Mouse (Mus musculus) neural tube, embryonic 14.5 days (tissue): ENCODE data around the gene Sox2. TPM values are rescaled to one million over a fixed set of nuclear protein-coding genes. Genes with fewer than 3 reads are reported as not detected.

Experiments
- ATAC-seq: fragments of 200-750 bp; cut with Nextera tagmentation; 2 replicates; pipeline ENCODE4 v1.8.0; 2017; ENCODE audit warnings: low read depth, mild to moderate bottlenecking, moderate TSS enrichment, moderate library complexity
- H3K27ac ChIP-seq: fragments of 300-500 bp; sonication (generic); 2 replicates; pipeline ENCODE4 v1.5.1; 2014; ENCODE audit warnings: low read depth, mild to moderate bottlenecking, control low read depth, low read length, moderate library complexity, mixed read lengths
- H3K27me3 ChIP-seq: fragments of 300-500 bp; sonication (generic); 2 replicates; pipeline ENCODE4 v1.6.1; 2014; ENCODE audit warnings: low read length; ENCODE audit not compliant: control insufficient read depth, insufficient read depth
- H3K36me3 ChIP-seq: fragments of 300-500 bp; sonication (generic); 2 replicates; pipeline ENCODE4 v1.6.1; 2014; ENCODE audit warnings: low read length, mixed read lengths; ENCODE audit not compliant: control insufficient read depth, insufficient read depth
- H3K4me1 ChIP-seq: fragments of 300-500 bp; sonication (generic); 2 replicates; pipeline ENCODE4 v1.6.1; 2014; ENCODE audit warnings: low read length; ENCODE audit not compliant: control insufficient read depth, insufficient read depth
- H3K4me2 ChIP-seq: fragments of 300-500 bp; sonication (generic); 2 replicates; pipeline ENCODE4 v1.6.1; 2014; ENCODE audit warnings: mild to moderate bottlenecking, low read depth, low read length, control low read depth
- H3K4me3 ChIP-seq: fragments of 300-500 bp; sonication (generic); 2 replicates; pipeline ENCODE4 v1.5.1; 2014; ENCODE audit warnings: low read depth, low read length, control low read depth, mixed read lengths
- H3K9ac ChIP-seq: fragments of 300-500 bp; sonication (generic); replicated peaks from 2 replicates; pipeline ENCODE4 v1.6.1; 2014; ENCODE audit warnings: low read depth, mild to moderate bottlenecking, control low read depth, low read length, mixed read lengths
- H3K9me3 ChIP-seq: fragments of 300-500 bp; sonication (generic); 2 replicates; pipeline ENCODE4 v1.6.1; 2016; ENCODE audit warnings: low read length; ENCODE audit not compliant: control insufficient read depth
- WGBS: fragments of 180-500 bp; shearing (Covaris S2); extraction: QIAGEN DNeasy Blood & Tissue Kit; methylation state at CpG from one replicate; pipeline ENCODE4 v1.1.7; 2014; 5-methylcytosine and 5-hydroxymethylcytosine counted together
- polyA plus RNA-seq: library from polyadenylated mRNA; unstranded; fragments of >200 nt; fragmentation: Nextera tagmentation; extraction: Ambion mirVana; gene quantifications from 2 replicates; pipeline ENCODE4 v1.2.1, GENCODE M21; 2014

Sox2 gene
- polyA plus RNA-seq, 1 experiment from 2014 or later = 12.2 TPM

DNA sequence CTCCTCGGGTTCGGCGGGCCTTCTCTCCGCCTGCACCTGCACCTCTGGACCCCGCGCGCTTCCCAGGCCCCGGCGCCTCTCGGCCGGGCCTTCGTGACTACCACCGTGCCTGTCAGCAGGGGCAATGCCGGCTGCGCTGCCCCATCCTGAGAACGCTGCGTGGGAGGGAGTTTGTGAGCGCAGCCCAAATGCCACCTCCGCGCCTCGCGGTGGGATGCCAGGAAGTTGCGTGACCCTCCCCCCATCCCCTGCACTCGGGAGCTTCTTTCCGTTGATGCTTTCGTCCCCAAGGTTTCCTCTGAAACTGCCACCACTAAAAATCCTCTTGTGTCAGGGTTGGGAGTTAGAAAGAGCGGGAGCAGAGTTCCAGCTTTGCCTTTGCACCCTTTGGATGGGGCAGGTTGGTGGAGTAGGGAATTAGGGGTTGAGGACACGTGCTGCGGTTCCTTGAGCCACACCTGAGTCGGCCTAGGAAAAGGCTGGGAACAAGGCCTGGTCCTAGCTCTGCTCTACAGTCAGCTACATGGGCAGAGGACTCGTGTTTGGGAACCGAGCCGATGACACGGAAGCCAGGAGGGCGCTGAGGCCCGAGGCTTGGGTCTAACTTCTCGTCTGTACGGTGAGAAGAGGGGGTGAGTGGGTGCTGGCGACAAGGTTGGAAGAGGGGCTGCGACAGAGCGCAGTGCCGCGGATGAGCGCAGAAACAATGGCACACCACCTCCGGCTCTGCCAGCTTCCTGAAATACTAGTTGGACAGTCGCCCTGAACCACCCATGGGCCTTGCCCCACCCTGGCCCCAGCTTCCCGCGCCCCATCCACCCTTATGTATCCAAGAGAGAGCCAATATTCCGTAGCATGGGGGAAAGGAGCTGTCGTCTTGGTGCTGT, 1.1 kb upstream of the Sox2 start:
- H3K4me2 ChIP-seq = peak overlapping the region; percentile 61
- H3K36me3 ChIP-seq = no peaks in the 10 kb centered on the region
- 1% methylated on average over 50 of the region's 50 CpGs for WGBS
- ATAC-seq = peak; percentile 64
- peak overlapping the region; percentile 46 for H3K9ac ChIP-seq
- no peaks in the 10 kb centered on the region for H3K9me3 ChIP-seq
- peak overlapping the region; percentile 44 for H3K4me3 ChIP-seq
- H3K27me3 ChIP-seq = peaks cover 14% of the 10 kb centered on the region
- H3K27ac ChIP-seq = peak overlapping the region; percentile 83
- peaks cover 15% of the 10 kb centered on the region for H3K4me1 ChIP-seq

DNA sequence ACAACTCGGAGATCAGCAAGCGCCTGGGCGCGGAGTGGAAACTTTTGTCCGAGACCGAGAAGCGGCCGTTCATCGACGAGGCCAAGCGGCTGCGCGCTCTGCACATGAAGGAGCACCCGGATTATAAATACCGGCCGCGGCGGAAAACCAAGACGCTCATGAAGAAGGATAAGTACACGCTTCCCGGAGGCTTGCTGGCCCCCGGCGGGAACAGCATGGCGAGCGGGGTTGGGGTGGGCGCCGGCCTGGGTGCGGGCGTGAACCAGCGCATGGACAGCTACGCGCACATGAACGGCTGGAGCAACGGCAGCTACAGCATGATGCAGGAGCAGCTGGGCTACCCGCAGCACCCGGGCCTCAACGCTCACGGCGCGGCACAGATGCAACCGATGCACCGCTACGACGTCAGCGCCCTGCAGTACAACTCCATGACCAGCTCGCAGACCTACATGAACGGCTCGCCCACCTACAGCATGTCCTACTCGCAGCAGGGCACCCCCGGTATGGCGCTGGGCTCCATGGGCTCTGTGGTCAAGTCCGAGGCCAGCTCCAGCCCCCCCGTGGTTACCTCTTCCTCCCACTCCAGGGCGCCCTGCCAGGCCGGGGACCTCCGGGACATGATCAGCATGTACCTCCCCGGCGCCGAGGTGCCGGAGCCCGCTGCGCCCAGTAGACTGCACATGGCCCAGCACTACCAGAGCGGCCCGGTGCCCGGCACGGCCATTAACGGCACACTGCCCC, 586 bp downstream of the Sox2 start:
- Histone ChIP-seq H3K9me3 (no peaks in the 10 kb centered on the region), H3K27me3 (peaks cover 17% of the 10 kb centered on the region), H3K36me3 (no peaks in the 10 kb centered on the region), H3K27ac (peak overlapping the region; percentile 86), H3K4me1 (peaks cover 15% of the 10 kb centered on the region), H3K4me2 (peak overlapping the region; percentile 61), H3K4me3 (peak overlapping the region; percentile 44), H3K9ac (peak overlapping the region; percentile 67)
- peak; percentile 48 for ATAC-seq
- WGBS = under 1% methylated on average over 59 of the region's 67 CpGs

DNA sequence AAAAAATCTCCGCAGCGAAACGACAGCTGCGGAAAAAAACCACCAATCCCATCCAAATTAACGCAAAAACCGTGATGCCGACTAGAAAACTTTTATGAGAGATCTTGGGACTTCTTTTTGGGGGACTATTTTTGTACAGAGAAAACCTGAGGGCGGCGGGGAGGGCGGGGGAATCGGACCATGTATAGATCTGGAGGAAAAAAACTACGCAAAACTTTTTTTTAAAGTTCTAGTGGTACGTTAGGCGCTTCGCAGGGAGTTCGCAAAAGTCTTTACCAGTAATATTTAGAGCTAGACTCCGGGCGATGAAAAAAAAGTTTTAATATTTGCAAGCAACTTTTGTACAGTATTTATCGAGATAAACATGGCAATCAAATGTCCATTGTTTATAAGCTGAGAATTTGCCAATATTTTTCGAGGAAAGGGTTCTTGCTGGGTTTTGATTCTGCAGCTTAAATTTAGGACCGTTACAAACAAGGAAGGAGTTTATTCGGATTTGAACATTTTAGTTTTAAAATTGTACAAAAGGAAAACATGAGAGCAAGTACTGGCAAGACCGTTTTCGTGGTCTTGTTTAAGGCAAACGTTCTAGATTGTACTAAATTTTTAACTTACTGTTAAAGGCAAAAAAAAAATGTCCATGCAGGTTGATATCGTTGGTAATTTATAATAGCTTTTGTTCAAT, 1.4 kb downstream of the Sox2 start:
- WGBS = 1% methylated on average over 26 of the region's 26 CpGs
- no peaks in the 10 kb centered on the region for H3K36me3 ChIP-seq
- peaks cover 17% of the 10 kb centered on the region for H3K27me3 ChIP-seq
- peak overlapping the region; percentile 86 for H3K27ac ChIP-seq
- H3K9ac ChIP-seq = peak overlapping the region; percentile 67
- H3K9me3 ChIP-seq = no peaks in the 10 kb centered on the region
- peak overlapping the region; percentile 44 for H3K4me3 ChIP-seq
- H3K4me2 ChIP-seq = peak overlapping the region; percentile 61; the same call in 1 of the 2 replicates
- no peak for ATAC-seq
- peaks cover 15% of the 10 kb centered on the region for H3K4me1 ChIP-seq

DNA sequence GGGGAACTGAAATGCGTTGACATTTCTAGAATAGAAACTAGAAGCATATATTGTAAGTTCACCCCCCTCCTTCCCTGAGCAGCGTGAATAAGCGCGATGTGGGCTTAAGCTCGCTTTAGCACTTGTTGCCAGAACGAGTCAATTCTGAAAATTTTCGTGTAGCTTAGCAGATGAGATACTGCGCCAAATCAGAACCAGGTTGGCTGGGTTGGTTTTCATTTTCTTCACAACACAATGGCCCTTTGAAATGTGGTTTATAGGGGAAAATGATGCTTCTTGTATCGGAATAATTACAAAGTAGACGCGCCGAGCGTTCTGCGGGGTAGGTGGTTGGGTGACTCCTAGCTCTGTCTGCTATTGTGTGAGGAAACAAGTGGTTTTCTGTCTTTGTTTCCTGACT, 2.4 kb downstream of the Sox2 start:
- Histone ChIP-seq H3K4me1 (peaks cover 17% of the 10 kb centered on the region), H3K27ac (peak overlapping the region; percentile 70; the same call in 1 of the 2 replicates), H3K9ac (peak overlapping the region; percentile 56; the same call in 1 of the 2 replicates), H3K4me3 (peak overlapping the region; percentile 30), H3K27me3 (peaks cover 20% of the 10 kb centered on the region), H3K9me3 (no peaks in the 10 kb centered on the region), H3K4me2 (no peak overlapping the region), H3K36me3 (no peaks in the 10 kb centered on the region)
- ATAC-seq = no peak
- 2% methylated on average over 14 of the region's 14 CpGs for WGBS

DNA sequence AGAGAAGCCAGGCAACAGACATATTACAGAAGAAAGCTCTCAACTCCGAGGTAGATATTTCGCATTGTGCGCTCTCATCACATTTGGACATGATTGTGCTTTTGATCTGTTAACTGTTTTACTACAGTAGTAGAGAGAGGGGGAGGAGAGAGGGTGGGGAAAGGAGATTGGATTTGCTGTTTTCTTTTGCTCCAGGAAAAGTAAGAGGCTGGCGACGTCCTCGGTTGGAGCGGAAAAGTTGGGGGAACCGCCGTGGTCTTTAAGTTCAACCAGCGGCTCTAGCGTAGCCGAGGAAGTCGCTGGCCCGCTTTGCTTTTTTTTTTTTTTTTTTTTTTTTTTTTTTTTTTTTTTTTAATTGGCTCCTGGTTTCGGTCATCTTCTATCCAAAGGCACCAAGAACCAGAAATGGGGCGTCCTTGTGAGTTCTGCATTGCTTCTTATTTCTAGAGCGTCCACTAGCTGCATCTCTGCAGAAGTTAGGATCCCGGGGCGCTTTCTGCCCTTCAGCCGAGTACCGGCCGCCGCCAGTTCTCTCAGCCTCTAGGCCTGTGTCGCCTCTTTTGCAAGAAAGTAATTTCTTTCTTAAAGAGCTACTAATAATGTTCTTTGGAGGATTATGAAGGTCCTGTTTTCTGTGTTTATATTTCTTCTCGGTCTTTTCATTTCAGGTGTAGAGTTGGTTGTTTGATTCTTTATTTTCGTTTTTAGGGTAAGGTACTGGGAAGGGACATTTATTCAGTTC, 3.2 kb downstream of the Sox2 start:
- Histone ChIP-seq H3K9ac (peak overlapping the region; percentile 56; the same call in 1 of the 2 replicates), H3K27me3 (peaks cover 17% of the 10 kb centered on the region), H3K4me1 (peaks cover 17% of the 10 kb centered on the region), H3K4me3 (peak overlapping the region; percentile 30), H3K36me3 (no peaks in the 10 kb centered on the region), H3K27ac (peak overlapping the region; percentile 70), H3K4me2 (peak overlapping the region; percentile 46; the same call in 1 of the 2 replicates), H3K9me3 (no peaks in the 10 kb centered on the region)
- ATAC-seq = no peak
- under 1% methylated on average over 25 of the region's 26 CpGs for WGBS

DNA sequence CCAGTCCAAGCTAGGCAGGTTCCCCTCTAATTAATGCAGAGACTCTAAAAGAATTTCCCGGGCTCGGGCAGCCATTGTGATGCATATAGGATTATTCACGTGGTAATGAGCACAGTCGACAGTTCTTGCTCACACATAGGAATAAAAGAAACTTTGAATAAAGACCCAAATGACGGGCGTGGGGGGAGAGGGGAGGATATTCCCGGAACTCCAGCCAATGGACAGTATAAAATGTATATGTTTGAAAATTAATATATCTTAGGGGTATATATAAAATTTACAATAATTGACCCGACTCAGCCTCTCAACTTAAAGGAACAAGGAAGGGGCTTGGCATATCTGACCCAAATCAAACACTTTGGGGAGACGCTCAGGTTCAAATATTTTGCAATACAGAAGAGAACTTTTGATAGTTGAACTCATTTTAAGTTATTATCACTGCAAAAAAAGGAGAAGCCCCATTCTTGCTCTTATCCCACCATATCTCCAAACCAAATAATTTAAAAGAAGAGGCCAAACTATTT, 3.8 kb downstream of the Sox2 start:
- H3K27me3 ChIP-seq = peaks cover 21% of the 10 kb centered on the region
- 3% methylated on average over 9 of the region's 9 CpGs for WGBS

DNA sequence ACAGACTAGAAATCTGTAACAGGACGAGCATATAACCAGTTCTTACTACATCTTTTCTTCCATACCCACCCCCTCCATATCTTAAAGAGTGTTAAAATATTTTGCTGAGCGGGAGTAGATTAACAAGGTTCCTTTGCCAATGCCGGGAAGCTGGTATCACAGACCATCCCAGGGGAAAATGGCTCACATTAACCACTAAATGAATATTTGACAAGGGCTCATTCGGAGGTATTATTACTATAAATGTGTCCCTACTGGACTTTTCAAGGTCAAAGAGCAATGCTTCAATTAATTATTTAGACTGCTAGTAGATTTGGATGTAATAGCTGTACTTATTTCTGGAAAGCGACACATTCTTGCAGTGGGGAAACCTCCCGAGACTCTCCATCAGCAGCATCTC, 4.6 kb downstream of the Sox2 start:
- no peak for ATAC-seq
- H3K4me1 ChIP-seq = peaks cover 13% of the 10 kb centered on the region
- H3K9ac ChIP-seq = peak overlapping the region; percentile 48
- WGBS = 11% methylated on average over 6 of the region's 6 CpGs
- no peaks in the 10 kb centered on the region for H3K36me3 ChIP-seq
- H3K27ac ChIP-seq = peak overlapping the region; percentile 52; the same call in 1 of the 2 replicates
- peaks cover 22% of the 10 kb centered on the region for H3K27me3 ChIP-seq
- peak overlapping the region; percentile 46; the same call in 1 of the 2 replicates for H3K4me2 ChIP-seq
- H3K9me3 ChIP-seq = no peaks in the 10 kb centered on the region
- H3K4me3 ChIP-seq = peak overlapping the region; percentile 30

More for the DNA sequence above, 3.8 kb downstream of the Sox2 start:
- peak overlapping the region; percentile 39; the same call in 1 of the 2 replicates for H3K27ac ChIP-seq
- no peak for ATAC-seq
- peaks cover 13% of the 10 kb centered on the region for H3K4me1 ChIP-seq
- no peaks in the 10 kb centered on the region for H3K36me3 ChIP-seq
- peak overlapping the region; percentile 46; the same call in 1 of the 2 replicates for H3K4me2 ChIP-seq
- peak overlapping the region; percentile 56; the same call in 1 of the 2 replicates for H3K9ac ChIP-seq
- peak overlapping the region; percentile 30 for H3K4me3 ChIP-seq
- no peaks in the 10 kb centered on the region for H3K9me3 ChIP-seq
